Mouse (Mus musculus) gonadal fat pad, adult 2 months (tissue): ENCODE results near the gene 2300003K06Rik. TPM values are rescaled to one million over a fixed set of nuclear protein-coding genes. Genes with fewer than 3 reads are reported as not detected.
"Not testable (repeated sequence)": the region's sequence is repeated elsewhere in the genome, so short reads cannot be mapped to it uniquely, and the experiment has no call there.

ENCODE experiments used
- DNase-seq: peaks from one replicate; pipeline ENCODE4 v3.0.0-alpha.2; 2012; ENCODE audit warnings: low read depth
- polyA plus RNA-seq: library from polyadenylated mRNA; depleted of rRNA; stranded (reverse); fragments of >200 nt; gene quantifications from 2 replicates; pipeline ENCODE4 v1.2.3, GENCODE M21; 2012; rRNA removed

2300003K06Rik gene
- polyA plus RNA-seq: not detected in 2 replicates

DNA sequence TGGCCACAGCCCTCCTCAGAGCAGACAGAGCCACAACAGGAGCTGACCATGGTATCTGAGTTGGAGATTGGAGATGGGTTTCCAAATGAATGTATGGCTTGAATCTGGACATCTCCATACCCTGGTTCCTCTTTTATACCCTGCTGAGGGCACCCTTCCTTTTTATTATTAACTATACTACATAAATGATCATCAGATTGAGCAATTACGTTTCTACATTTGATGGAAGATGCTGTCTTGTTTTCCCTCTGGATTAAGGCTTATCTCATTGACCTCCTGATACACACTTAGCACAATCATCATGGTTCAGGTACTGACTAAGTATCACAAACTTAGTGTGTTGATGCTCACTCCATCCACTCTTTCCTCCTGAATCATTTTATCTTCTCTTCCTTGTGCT lies at the start of gene 2300003K06Rik:
2300003K06Rik (minus strand) TSS at position 101 of the 400 bp plus-strand sequence.
- DNase-seq: no peak

DNA sequence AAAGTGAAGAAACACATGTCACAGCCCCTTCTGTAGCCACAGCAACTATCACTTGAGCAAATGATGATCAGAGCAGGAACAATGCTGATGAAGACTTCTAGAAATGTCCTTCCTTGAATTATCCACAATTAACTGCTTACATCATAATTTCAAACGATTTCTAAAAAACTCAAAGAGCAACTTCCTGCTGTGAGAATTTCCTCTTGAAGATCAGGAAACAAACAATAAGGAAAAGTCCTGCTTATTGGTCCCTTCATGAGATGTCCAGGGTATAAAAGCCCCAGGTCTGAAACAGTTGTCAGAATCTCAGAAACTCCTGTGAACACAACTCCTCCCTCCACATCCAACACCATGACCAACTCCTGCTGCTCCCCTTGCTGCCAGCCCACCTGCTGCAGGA lies 41.0 kb upstream of the 2300003K06Rik start, which contains the start of gene Gm11567:
Gm11567 (plus strand) TSS at position 301 of the 400 bp plus-strand sequence.
- DNase-seq: not testable (repeated sequence)

DNA sequence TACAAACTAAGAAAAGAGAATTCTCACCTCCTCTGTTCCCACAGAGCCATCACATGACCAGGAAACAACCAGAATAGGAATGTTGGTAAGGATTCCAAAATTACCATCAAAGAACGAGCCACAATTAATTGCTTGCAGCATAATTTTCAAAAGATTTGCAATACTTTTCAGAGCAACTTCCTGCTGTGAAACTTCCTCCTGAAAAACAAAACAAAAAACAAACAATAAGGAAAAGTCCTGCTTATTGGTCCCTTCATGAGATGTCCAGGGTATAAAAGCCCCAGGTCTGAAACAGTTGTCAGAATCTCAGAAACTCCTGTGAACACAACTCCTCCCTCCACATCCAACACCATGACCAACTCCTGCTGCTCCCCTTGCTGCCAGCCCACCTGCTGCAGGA lies 35.2 kb upstream of the 2300003K06Rik start, which contains the start of gene Krtap9-1:
Krtap9-1 (plus strand) TSS at position 301 of the 400 bp plus-strand sequence.
- not testable (repeated sequence) for DNase-seq

GRCm38 (mm10) chr11:99864176-99864575 lies 26.3 kb upstream of the 2300003K06Rik start, which contains the start of gene Gm11559:
TSS of gene Gm11559 (plus strand) at chr11:99864476.
- DNase-seq: not testable (repeated sequence)

- no peak for DNase-seq
Measured at GRCm38 (mm10) chr11:99858761-99859160, 20.9 kb upstream of the 2300003K06Rik start.

DNA sequence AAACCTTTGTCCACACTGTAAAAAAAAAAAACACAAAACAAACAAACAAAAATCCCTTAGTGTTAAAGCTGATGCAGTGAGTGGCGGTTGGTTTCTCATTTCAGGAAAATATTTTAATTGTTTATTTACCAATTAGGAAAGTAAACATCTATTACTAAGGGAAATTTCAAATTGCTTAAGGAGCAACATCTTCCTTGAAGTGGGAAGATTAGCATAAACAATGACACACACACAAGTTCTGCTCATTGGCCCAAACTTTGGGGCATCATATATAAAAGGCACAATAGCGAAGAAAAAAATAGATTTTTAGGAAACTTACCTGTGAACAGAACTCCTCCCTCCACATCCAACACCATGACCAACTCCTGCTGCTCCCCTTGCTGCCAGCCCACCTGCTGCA lies 19.8 kb upstream of the 2300003K06Rik start, which contains the start of gene Gm11568:
Gm11568 (plus strand) TSS at position 301 of the 400 bp plus-strand sequence.
- DNase-seq: no peak

- DNase-seq: no peak
Measured at GRCm38 (mm10) chr11:99854121-99854520, 16.3 kb upstream of the 2300003K06Rik start.

DNA sequence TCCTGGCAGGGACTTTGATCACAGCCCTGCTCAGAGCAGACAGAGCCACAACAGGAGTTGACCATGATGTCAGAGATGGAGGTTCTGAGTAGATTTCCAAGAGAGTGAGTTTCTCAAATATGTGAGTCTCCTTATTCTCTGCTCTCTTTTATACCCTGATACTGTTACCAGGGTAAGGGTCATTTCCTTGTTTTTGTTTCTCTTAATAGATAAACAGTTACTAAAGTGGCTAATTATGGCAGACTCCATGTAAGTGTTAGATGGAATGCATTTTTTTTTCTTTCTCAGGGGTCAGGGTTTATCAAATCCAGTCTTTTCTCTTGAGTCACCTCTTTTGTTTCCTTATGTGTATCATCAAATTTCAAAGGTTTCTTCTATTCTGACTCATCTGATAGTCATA lies 13.6 kb upstream of the 2300003K06Rik start, which contains the start of gene Krtap4-16:
Krtap4-16 (minus strand) TSS at position 101 of the 400 bp plus-strand sequence.
- no peak for DNase-seq

- DNase-seq: no peak
Measured at GRCm38 (mm10) chr11:99846746-99847145, 8.9 kb upstream of the 2300003K06Rik start.

DNA sequence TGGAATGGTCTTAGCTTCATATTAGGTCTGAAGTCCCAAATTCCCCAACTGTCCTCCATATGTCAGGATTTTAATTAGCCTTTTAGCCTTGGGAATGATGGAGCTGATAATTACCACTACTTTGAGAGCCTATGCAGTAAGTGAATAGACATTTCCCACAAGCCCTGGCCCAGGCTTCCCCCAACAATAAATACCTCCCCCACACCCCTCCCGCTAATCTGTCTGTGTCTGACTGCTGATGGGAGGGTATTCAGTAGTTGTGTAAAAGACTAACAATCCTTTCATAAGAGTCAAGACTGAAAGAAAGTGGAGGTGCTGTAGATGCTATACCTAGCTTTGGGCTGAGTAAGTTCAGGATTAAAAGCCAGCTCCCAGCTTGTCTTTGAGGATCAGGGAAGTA lies 4.3 kb upstream of the 2300003K06Rik start:
- DNase-seq: no peak

- DNase-seq: not testable (repeated sequence)
Measured at GRCm38 (mm10) chr11:99815566-99815965, 22.3 kb downstream of the 2300003K06Rik start, which contains the start of gene Gm11564. TSS of gene Gm11564 (minus strand) at chr11:99815666.

DNA sequence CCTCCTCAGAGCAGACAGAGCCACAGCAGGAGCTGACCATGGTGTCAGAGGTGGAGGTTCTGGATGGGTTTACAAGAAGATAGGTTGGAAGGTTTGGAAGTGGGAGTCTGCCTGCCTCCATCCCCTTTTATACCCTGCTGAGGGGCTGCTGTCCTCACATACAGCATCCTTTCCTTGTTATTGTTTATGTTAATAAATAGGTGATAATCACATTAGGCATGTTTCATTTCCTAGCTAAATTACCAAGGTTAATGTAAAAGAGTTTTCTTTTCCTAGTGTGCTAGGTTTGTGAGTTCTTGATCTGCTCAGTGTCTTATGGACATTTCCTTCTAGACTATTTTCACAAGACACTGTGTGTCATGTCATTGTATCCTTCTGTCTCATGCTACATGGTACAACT lies 28.1 kb downstream of the 2300003K06Rik start, which contains the start of gene Krtap4-13:
Krtap4-13 (minus strand) TSS at position 101 of the 400 bp plus-strand sequence.
- not testable (repeated sequence) for DNase-seq

- DNase-seq: not testable (repeated sequence)
Measured at GRCm38 (mm10) chr11:99804346-99804745, 33.5 kb downstream of the 2300003K06Rik start, which contains the start of gene Gm11554. TSS of gene Gm11554 (minus strand) at chr11:99804446.

GRCm38 (mm10) chr11:99798832-99799231 lies 39.0 kb downstream of the 2300003K06Rik start, which contains the start of gene Gm11569:
TSS of gene Gm11569 (minus strand) at chr11:99798932.
- not testable (repeated sequence) for DNase-seq

DNA sequence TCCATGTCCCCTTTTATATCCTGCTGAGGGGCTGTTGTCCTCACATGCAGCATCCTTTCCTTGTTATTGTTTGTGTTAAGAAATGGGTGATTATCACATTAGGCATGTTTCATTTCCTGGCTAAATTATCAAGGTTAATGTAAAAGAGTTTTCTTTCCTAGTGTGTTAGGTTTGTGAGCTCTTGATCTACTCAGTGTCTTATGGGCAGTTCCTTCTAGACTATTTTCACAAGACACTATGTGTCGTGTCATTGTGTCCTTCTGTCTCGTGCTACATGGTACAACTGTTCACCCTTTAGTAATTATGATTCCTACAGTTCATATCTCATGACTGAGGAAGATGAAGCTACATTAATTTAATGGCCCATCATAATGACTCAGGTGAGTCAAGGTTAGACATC lies 44.5 kb downstream of the 2300003K06Rik start, which contains the start of gene Gm11596:
Gm11596 (minus strand) TSS at position 101 of the 400 bp plus-strand sequence.
- DNase-seq: no peak

Other genes starting within 250 kb of the 2300003K06Rik start
- gene Krtap1-3, start 246.7 kb downstream of the 2300003K06Rik start, polyA plus RNA-seq: not detected in 2 replicates
- gene Krtap9-3, start 240.0 kb downstream of the 2300003K06Rik start, polyA plus RNA-seq: not detected in 2 replicates
- not detected in 2 replicates for gene Gm11938, start 234.8 kb downstream of the 2300003K06Rik start, polyA plus RNA-seq
- not detected in 2 replicates for gene Gm11937, start 227.9 kb downstream of the 2300003K06Rik start, polyA plus RNA-seq
- not detected in 2 replicates for gene Krtap2-4, start 223.2 kb downstream of the 2300003K06Rik start, polyA plus RNA-seq
- gene Gm11562, start 217.6 kb downstream of the 2300003K06Rik start, polyA plus RNA-seq: not detected in 2 replicates
- not detected in 2 replicates for gene Krtap4-1, start 209.8 kb downstream of the 2300003K06Rik start, polyA plus RNA-seq
- gene Krtap4-2, start 203.0 kb downstream of the 2300003K06Rik start, polyA plus RNA-seq: not detected in 2 replicates
- gene Krtap4-7, start 194.0 kb downstream of the 2300003K06Rik start, polyA plus RNA-seq: not detected in 2 replicates
- gene Gm11555, start 187.8 kb downstream of the 2300003K06Rik start, polyA plus RNA-seq: not detected in 2 replicates
- not detected in 2 replicates for gene Gm11563, start 179.1 kb downstream of the 2300003K06Rik start, polyA plus RNA-seq
- not detected in 2 replicates for gene Krtap4-6, start 172.1 kb downstream of the 2300003K06Rik start, polyA plus RNA-seq
- not detected in 2 replicates for gene Gm14190, start 147.3 kb downstream of the 2300003K06Rik start, polyA plus RNA-seq
- gene Gm14180, start 103.8 kb downstream of the 2300003K06Rik start, polyA plus RNA-seq: not detected in 2 replicates
- gene Gm11595, start 65.2 kb downstream of the 2300003K06Rik start, polyA plus RNA-seq: not detected in 2 replicates
- not detected in 2 replicates for gene Krtap4-8, start 57.4 kb downstream of the 2300003K06Rik start, polyA plus RNA-seq
- not detected in 2 replicates for gene Krtap4-9, start 52.9 kb downstream of the 2300003K06Rik start, polyA plus RNA-seq
- not detected in 2 replicates for gene Gm11596, start 44.6 kb downstream of the 2300003K06Rik start, polyA plus RNA-seq
- gene Gm11569, start 39.1 kb downstream of the 2300003K06Rik start, polyA plus RNA-seq: not detected in 2 replicates
- not detected in 2 replicates for gene Gm11554, start 33.6 kb downstream of the 2300003K06Rik start, polyA plus RNA-seq
- not detected in 2 replicates for gene Krtap4-13, start 28.2 kb downstream of the 2300003K06Rik start, polyA plus RNA-seq
- not detected in 2 replicates for gene Gm11564, start 22.4 kb downstream of the 2300003K06Rik start, polyA plus RNA-seq
- gene Krtap4-16, start 13.5 kb upstream of the 2300003K06Rik start, polyA plus RNA-seq: not detected in 2 replicates
- gene Gm11568, start 19.9 kb upstream of the 2300003K06Rik start, polyA plus RNA-seq: not detected in 2 replicates
- not detected in 2 replicates for gene Gm11559, start 26.4 kb upstream of the 2300003K06Rik start, polyA plus RNA-seq
- not detected in 2 replicates for gene Krtap9-1, start 35.3 kb upstream of the 2300003K06Rik start, polyA plus RNA-seq
- gene Gm11567, start 41.1 kb upstream of the 2300003K06Rik start, polyA plus RNA-seq: not detected in 2 replicates
- gene Krtap31-1, start 69.9 kb upstream of the 2300003K06Rik start, polyA plus RNA-seq: not detected in 2 replicates
- not detected in 2 replicates for gene Gm11565, start 76.7 kb upstream of the 2300003K06Rik start, polyA plus RNA-seq
- gene Krtap31-2, start 98.2 kb upstream of the 2300003K06Rik start, polyA plus RNA-seq: not detected in 2 replicates
- gene Krtap9-5, start 110.4 kb upstream of the 2300003K06Rik start, polyA plus RNA-seq: not detected in 2 replicates
- gene Krtap29-1, start 141.0 kb upstream of the 2300003K06Rik start, polyA plus RNA-seq: not detected in 2 replicates
- gene Krtap16-1, start 148.5 kb upstream of the 2300003K06Rik start, polyA plus RNA-seq: not detected in 2 replicates
- not detected in 2 replicates for gene Krtap17-1, start 155.9 kb upstream of the 2300003K06Rik start, polyA plus RNA-seq
- gene Krt33a, start 178.1 kb upstream of the 2300003K06Rik start, polyA plus RNA-seq: 0.09 TPM in 1 of 2 replicates, not detected in the other
- gene Krt33b, start 191.8 kb upstream of the 2300003K06Rik start, polyA plus RNA-seq: not detected in 2 replicates
- not detected in 2 replicates for gene Krt34, start 203.5 kb upstream of the 2300003K06Rik start, polyA plus RNA-seq
- 0.16 and 0.19 TPM in 2 replicates for gene Krt31, start 212.5 kb upstream of the 2300003K06Rik start, polyA plus RNA-seq